Mouse (Mus musculus): ENCODE measurements around the gene Sec16b. TPM values are rescaled to one million over a fixed set of nuclear protein-coding genes. Genes with fewer than 3 reads are reported as not detected.

Sec16b gene
- polyA plus RNA-seq, 1 experiment, result 1.4 TPM

GRCm38 (mm10) chr1:157545056-157545455 is 38.5 kb downstream of the Sec16b start:
- TF ChIP-seq POLR2A (IDR thresholded peaks at IDR 0.05; ENCODE audit: control insufficient read depth, low read depth, low read length) (no peak), CTCF (IDR thresholded peaks at IDR 0.05; ENCODE audit: control insufficient read depth, insufficient read depth, insufficient replicate concordance, low read depth, low read length) (no peak)
- Histone ChIP-seq H3K4me3 (ENCODE audit: control insufficient read depth, low read depth, low read length) (no peak overlapping the region), H3K27me3 (ENCODE audit: control insufficient read depth, insufficient read depth, low read length) (no peaks in the 10 kb centered on the region), H3K4me1 (ENCODE audit: control insufficient read depth, insufficient read depth, low read length) (no peaks in the 10 kb centered on the region), H3K36me3 (ENCODE audit: control insufficient read depth, insufficient read depth, low read length) (no peaks in the 10 kb centered on the region), H3K27ac (ENCODE audit: control insufficient read depth, insufficient read depth, low read depth, low read length) (no peak overlapping the region)

- TF ChIP-seq POLR2A (IDR thresholded peaks at IDR 0.05; ENCODE audit: control insufficient read depth, low read depth, low read length) (no peak), CTCF (IDR thresholded peaks at IDR 0.05; ENCODE audit: control insufficient read depth, insufficient read depth, insufficient replicate concordance, low read depth, low read length) (no peak)
- Histone ChIP-seq H3K27me3 (ENCODE audit: control insufficient read depth, insufficient read depth, low read length) (no peaks in the 10 kb centered on the region), H3K4me1 (ENCODE audit: control insufficient read depth, insufficient read depth, low read length) (peaks cover 3% of the 10 kb centered on the region; the same call in 1 of the 2 replicates), H3K4me3 (ENCODE audit: control insufficient read depth, low read depth, low read length) (no peak overlapping the region), H3K36me3 (ENCODE audit: control insufficient read depth, insufficient read depth, low read length) (no peaks in the 10 kb centered on the region), H3K27ac (ENCODE audit: control insufficient read depth, insufficient read depth, low read depth, low read length) (no peak overlapping the region)
Observed at GRCm38 (mm10) chr1:157547658-157548057, 41.1 kb downstream of the Sec16b start.

- no peak for TF ChIP-seq POLR2A (IDR thresholded peaks at IDR 0.05; ENCODE audit: control insufficient read depth, low read depth, low read length)
- no peak for TF ChIP-seq CTCF (IDR thresholded peaks at IDR 0.05; ENCODE audit: control insufficient read depth, insufficient read depth, insufficient replicate concordance, low read depth, low read length)
Observed at GRCm38 (mm10) chr1:157549721-157550120, 43.2 kb downstream of the Sec16b start.

GRCm38 (mm10) chr1:157552749-157553451 is 46.4 kb downstream of the Sec16b start:
- Histone ChIP-seq H3K4me1 (ENCODE audit: control insufficient read depth, insufficient read depth, low read length) (peaks cover 11% of the 10 kb centered on the region; the same call in 1 of the 2 replicates), H3K27ac (ENCODE audit: control insufficient read depth, insufficient read depth, low read depth, low read length) (no peak overlapping the region), H3K4me3 (ENCODE audit: control insufficient read depth, low read depth, low read length) (no peak overlapping the region), H3K27me3 (ENCODE audit: control insufficient read depth, insufficient read depth, low read length) (no peaks in the 10 kb centered on the region), H3K36me3 (ENCODE audit: control insufficient read depth, insufficient read depth, low read length) (no peaks in the 10 kb centered on the region)
- peak; percentile 80; the same call in 1 of the 2 replicates for TF ChIP-seq CTCF (IDR thresholded peaks at IDR 0.05; ENCODE audit: control insufficient read depth, insufficient read depth, insufficient replicate concordance, low read depth, low read length)
- TF ChIP-seq POLR2A (IDR thresholded peaks at IDR 0.05; ENCODE audit: control insufficient read depth, low read depth, low read length), result no peak

More at GRCm38 (mm10) chr1:157549721-157550120, 43.2 kb downstream of the Sec16b start:
- Histone ChIP-seq H3K4me1 (ENCODE audit: control insufficient read depth, insufficient read depth, low read length) (peaks cover 6% of the 10 kb centered on the region; the same call in 1 of the 2 replicates), H3K4me3 (ENCODE audit: control insufficient read depth, low read depth, low read length) (no peak overlapping the region), H3K36me3 (ENCODE audit: control insufficient read depth, insufficient read depth, low read length) (no peaks in the 10 kb centered on the region), H3K27me3 (ENCODE audit: control insufficient read depth, insufficient read depth, low read length) (no peaks in the 10 kb centered on the region), H3K27ac (ENCODE audit: control insufficient read depth, insufficient read depth, low read depth, low read length) (no peak overlapping the region)

- Histone ChIP-seq H3K36me3 (ENCODE audit: control insufficient read depth, insufficient read depth, low read length) (no peaks in the 10 kb centered on the region), H3K4me1 (ENCODE audit: control insufficient read depth, insufficient read depth, low read length) (peaks cover 11% of the 10 kb centered on the region; the same call in 1 of the 2 replicates), H3K27ac (ENCODE audit: control insufficient read depth, insufficient read depth, low read depth, low read length) (no peak overlapping the region), H3K27me3 (ENCODE audit: control insufficient read depth, insufficient read depth, low read length) (no peaks in the 10 kb centered on the region), H3K4me3 (ENCODE audit: control insufficient read depth, low read depth, low read length) (no peak overlapping the region)
- no peak for TF ChIP-seq CTCF (IDR thresholded peaks at IDR 0.05; ENCODE audit: control insufficient read depth, insufficient read depth, insufficient replicate concordance, low read depth, low read length)
- TF ChIP-seq POLR2A (IDR thresholded peaks at IDR 0.05; ENCODE audit: control insufficient read depth, low read depth, low read length), result no peak
Observed at GRCm38 (mm10) chr1:157554163-157554562, 47.6 kb downstream of the Sec16b start.

- TF ChIP-seq POLR2A (IDR thresholded peaks at IDR 0.05; ENCODE audit: control insufficient read depth, low read depth, low read length), result no peak
- no peak for TF ChIP-seq CTCF (IDR thresholded peaks at IDR 0.05; ENCODE audit: control insufficient read depth, insufficient read depth, insufficient replicate concordance, low read depth, low read length)
- no peaks in the 10 kb centered on the region for H3K27me3 ChIP-seq (ENCODE audit: control insufficient read depth, insufficient read depth, low read length)
- no peak overlapping the region for H3K4me3 ChIP-seq (ENCODE audit: control insufficient read depth, low read depth, low read length)
- peaks cover 11% of the 10 kb centered on the region; the same call in 1 of the 2 replicates for H3K4me1 ChIP-seq (ENCODE audit: control insufficient read depth, insufficient read depth, low read length)
- H3K36me3 ChIP-seq (ENCODE audit: control insufficient read depth, insufficient read depth, low read length), result no peaks in the 10 kb centered on the region
- no peak overlapping the region for H3K27ac ChIP-seq (ENCODE audit: control insufficient read depth, insufficient read depth, low read depth, low read length)
Observed at GRCm38 (mm10) chr1:157554686-157555530, 48.4 kb downstream of the Sec16b start.

- H3K36me3 ChIP-seq (ENCODE audit: control insufficient read depth, insufficient read depth, low read length), result no peaks in the 10 kb centered on the region
- H3K4me3 ChIP-seq (ENCODE audit: control insufficient read depth, low read depth, low read length), result no peak overlapping the region
- no peaks in the 10 kb centered on the region for H3K27me3 ChIP-seq (ENCODE audit: control insufficient read depth, insufficient read depth, low read length)
- no peak overlapping the region for H3K27ac ChIP-seq (ENCODE audit: control insufficient read depth, insufficient read depth, low read depth, low read length)
- H3K4me1 ChIP-seq (ENCODE audit: control insufficient read depth, insufficient read depth, low read length), result peaks cover 11% of the 10 kb centered on the region; the same call in 1 of the 2 replicates
- TF ChIP-seq POLR2A (IDR thresholded peaks at IDR 0.05; ENCODE audit: control insufficient read depth, low read depth, low read length), result no peak
Observed at GRCm38 (mm10) chr1:157555738-157556137, 49.2 kb downstream of the Sec16b start.
